9 mouse cellular contexts compared by ENCODE assay signal in the genomic region with DNA sequence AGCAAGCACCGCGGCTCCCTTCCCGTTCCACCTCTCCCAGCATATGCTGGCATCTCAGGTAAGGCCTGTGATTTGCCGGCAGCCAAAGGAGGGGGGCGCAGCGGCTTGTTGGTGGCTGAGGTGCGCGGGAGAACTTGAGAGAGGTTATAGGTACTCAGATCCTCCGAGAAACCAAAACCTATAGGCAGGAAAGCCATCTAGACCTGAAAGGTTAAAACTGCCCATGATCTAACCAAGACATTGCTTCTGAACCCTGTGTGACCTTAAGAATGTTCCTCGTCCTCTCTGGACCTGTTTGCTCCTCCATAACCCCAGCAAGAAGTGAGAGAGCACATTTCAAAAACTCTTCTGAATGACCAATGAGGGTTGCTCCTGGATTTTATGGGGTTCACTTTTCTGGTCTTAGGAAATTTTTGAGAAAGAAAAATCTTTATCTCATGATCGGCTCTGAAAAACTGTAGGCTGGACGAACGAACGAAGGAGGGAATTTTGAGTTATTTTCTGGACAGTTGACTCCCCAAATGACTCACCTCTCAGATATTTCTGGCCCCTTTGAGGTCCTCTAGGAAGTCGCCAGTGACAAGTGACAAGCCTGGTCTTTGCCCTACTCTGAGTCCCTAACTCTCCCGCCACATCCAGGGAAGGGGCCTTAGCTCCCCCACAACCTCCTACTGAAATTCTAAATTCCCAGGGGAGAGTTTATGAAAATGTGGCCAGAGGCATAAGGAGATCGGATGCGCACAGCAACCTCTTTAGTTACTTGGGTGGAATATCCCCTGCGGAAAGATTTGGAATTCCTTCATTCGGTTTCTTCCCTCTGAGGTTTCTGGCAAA. TPM values are rescaled to one million over a fixed set of nuclear protein-coding genes. Genes with fewer than 3 reads are reported as not detected.
DNase-seq lines count a peak whose midpoint lies in the region; ATAC-seq and TF ChIP-seq lines count a peak whose summit lies in the region.
"Had no signal": no experiment of that assay in that cellular context is flagged by ENCODE, and none has a peak within 500 bp of the region (broad histone marks: within the 10 kb centered on the region; RNA-seq: fewer than 3 reads in every experiment).

No protein-coding gene starts in this region.

- H3K9me3 ChIP-seq in kidney, embryonic 16.5 days (ENCODE audit: low read length) = no peaks in the 10 kb centered on the region
- no peaks in the 10 kb centered on the region for H3K9me3 ChIP-seq in embryonic facial prominence, embryonic 10.5 days
- no peaks in the 10 kb centered on the region for H3K9me3 ChIP-seq in hindbrain, embryonic 11.5 days (ENCODE audit: control insufficient read depth, low read length)
- no peaks in the 10 kb centered on the region for H3K9me3 ChIP-seq in midbrain, postnatal 0 days (ENCODE audit: low read length)

- peaks cover 41% of the 10 kb centered on the region for H3K4me1 ChIP-seq in kidney, embryonic 16.5 days (ENCODE audit: insufficient read depth, low read length)
- H3K4me1 ChIP-seq in embryonic facial prominence, embryonic 10.5 days = peaks cover 78% of the 10 kb centered on the region
- peaks cover 7% of the 10 kb centered on the region; the same call in 1 of the 2 replicates for H3K4me1 ChIP-seq in hindbrain, embryonic 11.5 days (replicated peaks; ENCODE audit: control insufficient read depth, insufficient read depth, low read length)
- H3K4me1 ChIP-seq in midbrain, postnatal 0 days (ENCODE audit: insufficient read depth, low read length) = peaks cover 9% of the 10 kb centered on the region; the same call in 1 of the 2 replicates

- peak overlapping the region; percentile 94 for H3K9ac ChIP-seq in kidney, embryonic 16.5 days (replicated peaks; ENCODE audit: low read length)
- H3K9ac ChIP-seq in hindbrain, embryonic 11.5 days (ENCODE audit: low read depth, low read length) = no peak overlapping the region
- H3K9ac ChIP-seq in midbrain, postnatal 0 days (replicated peaks; ENCODE audit: low read length, poor library complexity, severe bottlenecking) = no peak overlapping the region
- H3K9ac ChIP-seq: liver, embryonic 14.5 days had no signal

- no peak for ATAC-seq in kidney, embryonic 16.5 days (ENCODE audit: low FRiP score, low TSS enrichment)
- no peak for ATAC-seq in hindbrain, embryonic 11.5 days (ENCODE audit: low FRiP score)
- ATAC-seq in midbrain, postnatal 0 days (ENCODE audit: low FRiP score) = no peak
- ATAC-seq in erythroid progenitor cell, adult 5-6 weeks (replicated peaks; ENCODE audit: low FRiP score, poor library complexity, severe bottlenecking) = no peak

- peak overlapping the region; percentile 74 for H3K4me3 ChIP-seq in kidney, embryonic 16.5 days (ENCODE audit: low read length)
- peak overlapping the region; percentile 70 for H3K4me3 ChIP-seq in embryonic facial prominence, embryonic 10.5 days
- peak overlapping the region; percentile 20 for H3K4me3 ChIP-seq in hindbrain, embryonic 11.5 days (ENCODE audit: low read depth, low read length)
- peak overlapping the region; percentile 24; the same call in 1 of the 2 replicates for H3K4me3 ChIP-seq in midbrain, postnatal 0 days (ENCODE audit: low read depth, low read length)

- DNase-seq in kidney, postnatal 36 days = no peak
- peak; percentile 42 for DNase-seq in embryonic facial prominence, embryonic 10.5 days (ENCODE audit: low spot score)
- DNase-seq in hindbrain, embryonic 11.5 days (ENCODE audit: low spot score) = peak; percentile 57
- DNase-seq in midbrain, postnatal 0 days (ENCODE audit: low spot score) = no peak
- no peak for DNase-seq in frontal cortex, postnatal 25 days (ENCODE audit: low spot score in 2 of 2)

- peak overlapping the region; percentile 79 for H3K4me2 ChIP-seq in kidney, embryonic 16.5 days (replicated peaks; ENCODE audit: low read depth, low read length)
- H3K4me2 ChIP-seq in hindbrain, embryonic 11.5 days (replicated peaks; ENCODE audit: low read depth, low read length) = no peak overlapping the region; the same call in 1 of the 2 replicates
- H3K4me2 ChIP-seq in midbrain, postnatal 0 days (ENCODE audit: low read depth, low read length, poor library complexity, severe bottlenecking) = no peak overlapping the region

- peaks cover 6% of the 10 kb centered on the region; the same call in 1 of the 2 replicates for H3K36me3 ChIP-seq in kidney, embryonic 16.5 days (ENCODE audit: insufficient read depth, low read length)
- peaks cover 73% of the 10 kb centered on the region for H3K36me3 ChIP-seq in embryonic facial prominence, embryonic 10.5 days (replicated peaks)
- no peaks in the 10 kb centered on the region for H3K36me3 ChIP-seq in hindbrain, embryonic 11.5 days (ENCODE audit: control insufficient read depth, insufficient read depth, low read length)
- no peaks in the 10 kb centered on the region for H3K36me3 ChIP-seq in midbrain, postnatal 0 days (ENCODE audit: insufficient read depth, low read length)

- no peak for TF ChIP-seq CTCF in midbrain, postnatal 0 days (IDR thresholded peaks at IDR 0.05)

- peaks cover 67% of the 10 kb centered on the region for H3K27me3 ChIP-seq in kidney, embryonic 16.5 days (ENCODE audit: insufficient read depth, low read length)
- H3K27me3 ChIP-seq in embryonic facial prominence, embryonic 10.5 days (replicated peaks; ENCODE audit: low read depth, poor library complexity, severe bottlenecking) = peaks cover 96% of the 10 kb centered on the region
- peaks cover 92% of the 10 kb centered on the region for H3K27me3 ChIP-seq in hindbrain, embryonic 11.5 days (ENCODE audit: control insufficient read depth, insufficient read depth, low read length)
- H3K27me3 ChIP-seq in midbrain, postnatal 0 days (ENCODE audit: insufficient read depth, low read length) = peaks cover 95% of the 10 kb centered on the region

- WGBS in kidney, embryonic 16.5 days = 18% methylated on average over 20 of the region's 20 CpGs
- 6% methylated on average over 20 of the region's 20 CpGs for WGBS in embryonic facial prominence, embryonic 10.5 days
- 5% methylated on average over 20 of the region's 20 CpGs for WGBS in hindbrain, embryonic 11.5 days
- 9% methylated on average over 20 of the region's 20 CpGs for WGBS in midbrain, postnatal 0 days

- H3K27ac ChIP-seq in kidney, embryonic 16.5 days (ENCODE audit: low read length) = peak overlapping the region; percentile 94
- peak overlapping the region; percentile 93 for H3K27ac ChIP-seq in embryonic facial prominence, embryonic 10.5 days (replicated peaks)
- no peak overlapping the region for H3K27ac ChIP-seq in hindbrain, embryonic 11.5 days (ENCODE audit: low read depth, low read length)
- H3K27ac ChIP-seq in midbrain, postnatal 0 days (ENCODE audit: low read depth, low read length) = no peak overlapping the region
- H3K27ac ChIP-seq: liver, embryonic 14.5 days had no signal

RNA-seq across cellular contexts. Expression of gene Tbx2, which starts 6.3 kb away (rescaled TPM):
- 10.3 TPM in 2 replicates for polyA plus RNA-seq in kidney, embryonic 16.5 days (2015; fragmentation: Nextera tagmentation; extraction: Ambion mirVana)
- 9.9 and 10.9 TPM in 2 replicates for polyA plus RNA-seq in embryonic facial prominence, embryonic 10.5 days (2016; fragmentation: Nextera tagmentation; extraction: Ambion mirVana)
- polyA plus RNA-seq in hindbrain, embryonic 11.5 days (2014; fragmentation: Nextera tagmentation; extraction: Ambion mirVana) = 2.3 and 3.7 TPM in 2 replicates
- 3.9 and 4.4 TPM in 2 replicates for total RNA-seq in midbrain, postnatal 0 days (2014; rRNA removed)
- 0.32 and 0.42 TPM in 2 replicates for polyA plus RNA-seq in midbrain, postnatal 0 days (2015; fragmentation: Nextera tagmentation; extraction: Ambion mirVana)
- total RNA-seq in erythroid progenitor cell, adult 5-6 weeks (2015; ENCODE audit: low replicate concordance) = 1.1 TPM in 1 of 2 replicates, not detected in the other
- total RNA-seq in erythroid progenitor cell, adult 5-6 weeks (2017; ENCODE audit: low replicate concordance) = 1.4 TPM in 1 of 2 replicates, not detected in the other

RNA-seq across cellular contexts. Expression of gene Gm11444, which starts 11.5 kb away (rescaled TPM):
- not detected in 2 replicates for polyA plus RNA-seq in kidney, embryonic 16.5 days (2015; fragmentation: Nextera tagmentation; extraction: Ambion mirVana)
- not detected in 2 replicates for polyA plus RNA-seq in embryonic facial prominence, embryonic 10.5 days (2016; fragmentation: Nextera tagmentation; extraction: Ambion mirVana)
- not detected in 2 replicates for polyA plus RNA-seq in hindbrain, embryonic 11.5 days (2014; fragmentation: Nextera tagmentation; extraction: Ambion mirVana)
- not detected in 2 replicates for total RNA-seq in midbrain, postnatal 0 days (2014; rRNA removed)
- polyA plus RNA-seq in midbrain, postnatal 0 days (2015; fragmentation: Nextera tagmentation; extraction: Ambion mirVana) = not detected in 2 replicates
- not detected in 2 replicates for total RNA-seq in erythroid progenitor cell, adult 5-6 weeks (2015; ENCODE audit: low replicate concordance)
- not detected in 2 replicates for total RNA-seq in erythroid progenitor cell, adult 5-6 weeks (2017; ENCODE audit: low replicate concordance)
- total RNA-seq: common myeloid progenitor, adult 5-6 weeks had no signal
- polyA plus RNA-seq: liver, embryonic 14.5 days had no signal

RNA-seq across cellular contexts. Expression of gene Tbx4, which starts 47.6 kb away (rescaled TPM):
- polyA plus RNA-seq in kidney, embryonic 16.5 days (2015; fragmentation: Nextera tagmentation; extraction: Ambion mirVana) = 0.24 and 1.7 TPM in 2 replicates
- polyA plus RNA-seq in embryonic facial prominence, embryonic 10.5 days (2016; fragmentation: Nextera tagmentation; extraction: Ambion mirVana) = 1.0 and 1.4 TPM in 2 replicates
- 0.08 and 0.13 TPM in 2 replicates for polyA plus RNA-seq in hindbrain, embryonic 11.5 days (2014; fragmentation: Nextera tagmentation; extraction: Ambion mirVana)
- 0.05 and 0.27 TPM in 2 replicates for total RNA-seq in midbrain, postnatal 0 days (2014; rRNA removed)
- 0.20 and 0.37 TPM in 2 replicates for polyA plus RNA-seq in midbrain, postnatal 0 days (2015; fragmentation: Nextera tagmentation; extraction: Ambion mirVana)
- not detected in 2 replicates for total RNA-seq in erythroid progenitor cell, adult 5-6 weeks (2015; ENCODE audit: low replicate concordance)
- total RNA-seq in erythroid progenitor cell, adult 5-6 weeks (2017; ENCODE audit: low replicate concordance) = not detected in 2 replicates
- total RNA-seq: common myeloid progenitor, adult 5-6 weeks had no signal

Comparison
In these comparisons a context has a peak if more than half of its experiments do, and no peak if none do; other contexts are left out.
1. H3K27ac ChIP-seq: peak in kidney, embryonic 16.5 days (single experiment) and embryonic facial prominence, embryonic 10.5 days (single experiment); none in hindbrain, embryonic 11.5 days (single experiment) and midbrain, postnatal 0 days (single experiment).
2. H3K4me3 ChIP-seq: peak in every context shown above with its lines; median percentile 74 in kidney, embryonic 16.5 days; 70 in embryonic facial prominence, embryonic 10.5 days; 24 in midbrain, postnatal 0 days; 20 in hindbrain, embryonic 11.5 days.
3. DNase-seq: peak in embryonic facial prominence, embryonic 10.5 days (single experiment) and hindbrain, embryonic 11.5 days (single experiment); none in kidney, postnatal 36 days (0 of 2), midbrain, postnatal 0 days (single experiment) and frontal cortex, postnatal 25 days (0 of 2).